Mouse (Mus musculus) thymus, adult 2 months (tissue): ENCODE measurements around the gene Cdca8.

ENCODE experiments used
- CTCF ChIP-seq: fragments of 200-500 bp; IDR thresholded peaks from 2 replicates; pipeline ENCODE4 v1.5.1; 2012; ENCODE audit warnings: mild to moderate bottlenecking, control low read depth, low read length, moderate library complexity, borderline replicate concordance; ENCODE audit not compliant: control insufficient read depth, poor library complexity, insufficient read depth; ENCODE audit errors: extremely low read depth
- POLR2A ChIP-seq: fragments of 200-500 bp; IDR thresholded peaks from 2 replicates; pipeline ENCODE4 v1.6.1; 2012; ENCODE audit warnings: mild to moderate bottlenecking, low read length, control low read depth, moderate library complexity; ENCODE audit not compliant: control insufficient read depth, poor library complexity, insufficient read depth; ENCODE audit errors: extremely low read depth

DNA sequence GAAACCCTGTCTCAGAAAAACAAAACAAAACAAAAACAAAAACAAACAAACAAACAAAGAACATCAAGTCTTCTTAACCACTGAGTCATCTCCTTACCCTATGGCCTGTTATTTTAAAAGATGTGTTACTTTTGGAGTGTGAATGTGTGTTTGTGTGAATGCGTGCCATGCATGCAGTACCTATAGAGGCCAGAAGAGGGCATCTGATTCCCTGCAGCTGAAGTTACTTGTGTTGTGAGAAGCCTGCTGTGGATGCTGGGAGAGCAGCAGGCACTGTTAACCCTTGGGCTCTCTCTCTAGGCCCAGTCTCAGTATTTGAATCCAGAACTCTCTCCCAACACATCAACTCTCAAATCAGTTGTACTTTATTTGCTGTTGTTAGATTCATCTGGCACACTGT lies 66.4 kb downstream of the Cdca8 start:
- TF ChIP-seq POLR2A (no peak), CTCF (no peak)
